Mouse (Mus musculus) midbrain, embryonic 16.5 days (tissue): ENCODE measurements at regions not wholly inside any gene's neighbourhood (a gene's known extent, or its start where the extent isn't known, plus 50 kb on each side); places are given as distances from the start of the nearest gene placed in this dataset.

Experiments
- ATAC-seq: fragments of 200-750 bp; cut with Nextera tagmentation; 2 replicates; pipeline ENCODE4 v1.8.0; 2017; ENCODE audit warnings: moderate TSS enrichment
- H3K27ac ChIP-seq: fragments of 300-500 bp; sonication (generic); 2 replicates; pipeline ENCODE4 v1.5.1; 2014; ENCODE audit warnings: mild to moderate bottlenecking, low read length, mixed read lengths
- H3K27me3 ChIP-seq: fragments of 300-500 bp; sonication (generic); 2 replicates; pipeline ENCODE4 v1.6.1; 2014; ENCODE audit warnings: low read depth, low read length, mixed read lengths; ENCODE audit not compliant: control insufficient read depth, insufficient read depth
- H3K36me3 ChIP-seq: fragments of 300-500 bp; sonication (generic); 2 replicates; pipeline ENCODE4 v1.6.1; 2014; ENCODE audit warnings: mild to moderate bottlenecking, low read length, moderate library complexity, mixed read lengths; ENCODE audit not compliant: control insufficient read depth, insufficient read depth
- H3K4me1 ChIP-seq: fragments of 300-500 bp; sonication (generic); 2 replicates; pipeline ENCODE4 v1.6.1; 2014; ENCODE audit warnings: mild to moderate bottlenecking, low read length, mixed read lengths; ENCODE audit not compliant: control insufficient read depth, insufficient read depth
- H3K4me2 ChIP-seq: fragments of 300-500 bp; sonication (generic); 2 replicates; pipeline ENCODE4 v1.6.1; 2014; ENCODE audit warnings: mild to moderate bottlenecking, low read length, mixed read lengths
- H3K4me3 ChIP-seq: fragments of 300-500 bp; sonication (generic); 2 replicates; pipeline ENCODE4 v1.5.1; 2014; ENCODE audit warnings: low read depth, mild to moderate bottlenecking, low read length, moderate library complexity, mixed read lengths
- H3K9ac ChIP-seq: fragments of 300-500 bp; sonication (generic); 2 replicates; pipeline ENCODE4 v1.6.1; 2014; ENCODE audit warnings: low read depth, low read length, mixed read lengths
- H3K9me3 ChIP-seq: fragments of 300-500 bp; sonication (generic); replicated peaks from 2 replicates; pipeline ENCODE4 v1.6.1; 2014; ENCODE audit warnings: mild to moderate bottlenecking, low read length, mixed read lengths; ENCODE audit not compliant: control insufficient read depth, poor library complexity, severe bottlenecking
- WGBS: fragments of 180-500 bp; shearing (Covaris S2); extraction: QIAGEN DNeasy Blood & Tissue Kit; methylation state at CpG from one replicate; pipeline ENCODE4 v1.1.7; 2014; 5-methylcytosine and 5-hydroxymethylcytosine counted together

- 38% methylated on average over 2 of the region's 2 CpGs for WGBS
- Histone ChIP-seq H3K36me3 (no peaks in the 10 kb centered on the region), H3K4me3 (no peak overlapping the region), H3K9me3 (no peaks in the 10 kb centered on the region), H3K27ac (no peak overlapping the region), H3K27me3 (no peaks in the 10 kb centered on the region), H3K9ac (no peak overlapping the region), H3K4me2 (no peak overlapping the region), H3K4me1 (no peaks in the 10 kb centered on the region)
- no peak for ATAC-seq
These were observed 1017.1 kb upstream of the Flrt2 start for GRCm38 (mm10) chr12:94674925-94675324.

- no peak overlapping the region for H3K9ac ChIP-seq
- H3K27me3 ChIP-seq: no peaks in the 10 kb centered on the region
- H3K4me2 ChIP-seq: no peak overlapping the region
- WGBS: 42% methylated on average over 2 of the region's 2 CpGs
- H3K27ac ChIP-seq: no peak overlapping the region
- no peaks in the 10 kb centered on the region for H3K36me3 ChIP-seq
- no peaks in the 10 kb centered on the region for H3K9me3 ChIP-seq
- peak; percentile 45; the same call in 1 of the 2 replicates for ATAC-seq
- no peak overlapping the region for H3K4me3 ChIP-seq
- no peaks in the 10 kb centered on the region for H3K4me1 ChIP-seq
These were observed 1000.5 kb upstream of the Flrt2 start for GRCm38 (mm10) chr12:94691341-94692029.

GRCm38 (mm10) chr12:94731391-94731790, 960.6 kb upstream of the Flrt2 start:
- Histone ChIP-seq H3K4me3 (no peak overlapping the region), H3K4me1 (peaks cover 5% of the 10 kb centered on the region; the same call in 1 of the 2 replicates), H3K36me3 (no peaks in the 10 kb centered on the region), H3K4me2 (no peak overlapping the region), H3K27me3 (no peaks in the 10 kb centered on the region), H3K27ac (no peak overlapping the region), H3K9ac (no peak overlapping the region), H3K9me3 (no peaks in the 10 kb centered on the region)
- WGBS: 70% methylated on average over 5 of the region's 5 CpGs
- no peak for ATAC-seq

GRCm38 (mm10) chr12:94733179-94733578, 958.8 kb upstream of the Flrt2 start:
- Histone ChIP-seq H3K36me3 (no peaks in the 10 kb centered on the region), H3K4me2 (no peak overlapping the region), H3K27ac (no peak overlapping the region), H3K9me3 (no peaks in the 10 kb centered on the region), H3K4me1 (peaks cover 5% of the 10 kb centered on the region; the same call in 1 of the 2 replicates), H3K27me3 (no peaks in the 10 kb centered on the region), H3K4me3 (no peak overlapping the region), H3K9ac (no peak overlapping the region)
- no peak for ATAC-seq
- 19% methylated on average over 4 of the region's 4 CpGs for WGBS

GRCm38 (mm10) chr12:94737263-94737662, 954.8 kb upstream of the Flrt2 start:
- Histone ChIP-seq H3K9me3 (no peaks in the 10 kb centered on the region), H3K9ac (no peak overlapping the region), H3K27me3 (no peaks in the 10 kb centered on the region), H3K27ac (no peak overlapping the region), H3K36me3 (no peaks in the 10 kb centered on the region), H3K4me1 (peaks cover 5% of the 10 kb centered on the region; the same call in 1 of the 2 replicates), H3K4me2 (no peak overlapping the region), H3K4me3 (no peak overlapping the region)
- no peak for ATAC-seq
- WGBS: 55% methylated on average over 4 of the region's 4 CpGs

- no peaks in the 10 kb centered on the region for H3K4me1 ChIP-seq
- H3K27me3 ChIP-seq: no peaks in the 10 kb centered on the region
- 85% methylated on average over 6 of the region's 6 CpGs for WGBS
- ATAC-seq: no peak
- H3K4me3 ChIP-seq: no peak overlapping the region
- H3K4me2 ChIP-seq: no peak overlapping the region
- H3K9ac ChIP-seq: no peak overlapping the region
- no peaks in the 10 kb centered on the region for H3K36me3 ChIP-seq
- no peaks in the 10 kb centered on the region for H3K9me3 ChIP-seq
- no peak overlapping the region for H3K27ac ChIP-seq
These were observed 942.1 kb upstream of the Flrt2 start for GRCm38 (mm10) chr12:94749747-94750515.

- Histone ChIP-seq H3K4me2 (no peak overlapping the region), H3K4me3 (no peak overlapping the region), H3K9me3 (no peaks in the 10 kb centered on the region), H3K36me3 (no peaks in the 10 kb centered on the region), H3K27ac (no peak overlapping the region), H3K4me1 (no peaks in the 10 kb centered on the region), H3K9ac (no peak overlapping the region), H3K27me3 (no peaks in the 10 kb centered on the region)
- no peak for ATAC-seq
- WGBS: 94% methylated on average over 2 of the region's 2 CpGs
These were observed 936.3 kb upstream of the Flrt2 start for GRCm38 (mm10) chr12:94755754-94756153.

DNA sequence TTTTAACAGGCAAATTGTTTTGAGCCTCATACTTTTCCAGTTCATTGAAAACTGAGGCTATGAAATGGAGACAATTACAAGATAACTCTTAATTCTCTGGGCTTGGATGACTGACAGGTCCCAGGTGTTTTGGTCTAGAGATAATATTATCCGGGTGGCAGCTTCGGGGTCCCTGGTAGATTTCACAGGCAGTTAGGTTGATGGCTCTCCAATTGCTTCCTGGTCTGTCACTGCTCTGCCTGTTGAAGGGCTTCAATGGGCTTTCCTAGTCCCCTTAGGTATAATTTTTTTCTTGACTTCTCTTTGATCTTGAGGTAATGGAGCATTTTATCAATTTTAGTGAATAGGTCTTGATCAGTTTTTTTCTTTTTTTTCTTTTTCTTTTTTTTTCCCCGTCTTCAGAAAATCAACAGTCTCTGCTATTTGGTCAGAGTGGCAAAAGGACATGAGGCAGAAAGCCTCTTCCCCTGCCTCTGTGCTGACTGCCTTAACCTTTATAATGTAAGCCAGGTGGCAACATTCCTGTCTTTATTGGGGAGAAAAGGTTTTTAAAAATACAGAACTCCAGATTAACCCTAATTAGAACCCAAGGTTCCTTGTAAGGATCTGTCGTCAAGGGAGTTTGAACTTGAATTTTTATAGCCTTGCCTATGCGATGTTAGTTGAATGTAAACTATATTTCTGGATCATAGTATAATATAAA, 896.0 kb upstream of the Flrt2 start:
- Histone ChIP-seq H3K36me3 (no peaks in the 10 kb centered on the region), H3K4me3 (no peak overlapping the region), H3K27me3 (no peaks in the 10 kb centered on the region), H3K27ac (no peak overlapping the region), H3K4me1 (no peaks in the 10 kb centered on the region), H3K9ac (no peak overlapping the region), H3K4me2 (no peak overlapping the region), H3K9me3 (no peaks in the 10 kb centered on the region)
- no peak for ATAC-seq
- WGBS: 74% methylated on average over 5 of the region's 5 CpGs

GRCm38 (mm10) chr12:94804692-94805091, 887.3 kb upstream of the Flrt2 start:
- Histone ChIP-seq H3K27me3 (no peaks in the 10 kb centered on the region), H3K36me3 (no peaks in the 10 kb centered on the region), H3K4me2 (no peak overlapping the region), H3K9ac (no peak overlapping the region), H3K27ac (no peak overlapping the region), H3K4me1 (no peaks in the 10 kb centered on the region), H3K9me3 (no peaks in the 10 kb centered on the region), H3K4me3 (no peak overlapping the region)
- ATAC-seq: no peak
- 84% methylated on average over 1 of the region's 1 CpGs for WGBS
